Mouse (Mus musculus): ENCODE measurements around the gene Clec2d.
"Not testable (repeated sequence)": the region's sequence is repeated elsewhere in the genome, so short reads cannot be mapped to it uniquely, and the experiment has no call there.

The Clec2d gene

DNA sequence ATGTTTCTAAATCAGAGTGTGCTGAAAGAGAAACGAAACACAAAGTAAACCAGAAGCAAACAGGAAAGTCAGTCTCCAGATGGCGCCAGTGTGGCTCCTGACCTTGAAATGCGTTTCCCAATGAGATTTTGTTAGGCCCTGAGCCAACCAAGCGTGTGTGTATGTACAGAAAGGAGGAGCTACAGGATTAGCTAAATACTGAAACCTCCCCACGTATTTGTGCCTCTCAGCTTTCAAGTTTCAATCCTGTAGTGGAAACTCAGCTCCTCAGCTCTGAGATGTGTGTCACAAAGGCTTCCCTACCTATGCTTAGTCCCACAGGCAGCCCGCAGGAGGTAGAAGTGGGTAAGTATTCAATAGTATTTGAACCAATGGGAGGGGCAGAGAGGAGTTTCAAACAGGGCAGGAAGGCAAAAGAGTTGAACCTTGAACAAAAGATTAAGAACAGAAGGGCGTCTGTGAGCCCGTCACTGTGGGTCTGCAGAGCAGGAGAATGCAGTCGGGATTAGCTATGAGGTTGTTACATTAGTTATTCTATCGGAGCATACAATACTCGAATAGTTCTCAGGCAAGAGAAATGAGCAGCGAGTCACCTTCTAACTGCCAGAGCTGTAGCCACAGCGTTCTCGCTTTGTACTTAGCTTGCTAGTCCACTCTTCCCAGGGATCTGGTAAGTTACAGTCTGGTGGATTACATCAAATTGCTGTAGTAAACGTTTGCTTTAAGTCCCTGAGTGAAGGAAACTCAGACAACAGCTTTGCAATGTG is at the start of gene Clec2d:
Gene Clec2d, plus strand, starts transcription at position 213 of the 767 bp plus-strand sequence.
- peak; percentile 85 for DNase-seq (ENCODE audit: low spot score)

DNA sequence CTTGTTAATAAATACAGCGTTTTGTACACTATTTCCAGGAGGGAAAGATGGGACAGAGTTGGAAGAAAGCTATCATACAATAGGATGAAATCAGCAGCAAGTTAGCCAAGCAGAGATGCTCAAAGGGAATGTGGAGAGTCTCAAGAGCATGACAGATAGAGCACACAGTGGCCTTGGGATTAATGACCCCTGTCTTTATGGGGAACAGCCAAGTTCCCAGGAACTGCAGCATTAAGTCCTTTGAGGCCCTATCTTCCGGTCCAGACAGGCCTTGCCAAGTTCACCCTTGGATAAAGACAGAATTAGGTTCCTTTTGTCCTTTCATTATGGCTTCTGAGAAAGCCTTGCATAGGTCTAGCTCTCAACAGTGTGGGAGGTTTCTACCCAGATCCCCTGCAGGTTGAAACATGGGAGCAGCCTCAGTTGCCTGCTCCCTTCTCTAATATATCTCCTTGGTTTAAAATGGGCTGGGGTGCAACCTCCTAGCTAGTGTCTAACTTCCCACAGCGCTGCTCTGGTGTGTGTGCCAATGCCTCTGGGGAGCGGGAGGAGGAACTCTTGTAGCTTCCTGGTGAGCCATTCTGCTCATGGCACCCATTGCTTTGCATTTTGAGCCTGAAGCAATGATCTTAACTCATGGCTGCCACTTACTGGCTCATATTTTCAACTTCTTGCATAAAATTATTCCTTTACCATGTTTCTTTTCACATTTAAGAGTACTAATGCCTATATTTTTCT is 47.6 kb upstream of the Clec2d start:
- no peak for DNase-seq (ENCODE audit: low spot score)

DNA sequence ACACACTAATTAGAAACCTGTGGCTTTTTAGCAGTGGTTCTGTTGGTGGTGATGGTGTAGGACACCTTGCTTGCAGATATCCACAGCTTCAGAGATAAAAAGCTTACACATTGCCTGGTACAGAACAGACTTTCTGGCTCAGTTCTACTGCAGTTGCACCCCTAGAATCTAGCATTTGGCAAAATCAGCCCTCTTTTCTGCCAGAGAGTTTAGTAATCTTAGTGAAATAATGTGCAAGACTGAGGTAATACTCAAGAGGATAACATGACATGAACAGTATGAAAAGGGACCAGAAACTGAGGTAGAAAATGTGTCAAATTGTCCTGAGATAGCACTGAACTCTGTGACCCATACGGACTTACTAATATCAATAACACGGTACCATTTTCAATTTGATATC is 33.6 kb upstream of the Clec2d start:
- no peak for DNase-seq (ENCODE audit: low spot score)

DNA sequence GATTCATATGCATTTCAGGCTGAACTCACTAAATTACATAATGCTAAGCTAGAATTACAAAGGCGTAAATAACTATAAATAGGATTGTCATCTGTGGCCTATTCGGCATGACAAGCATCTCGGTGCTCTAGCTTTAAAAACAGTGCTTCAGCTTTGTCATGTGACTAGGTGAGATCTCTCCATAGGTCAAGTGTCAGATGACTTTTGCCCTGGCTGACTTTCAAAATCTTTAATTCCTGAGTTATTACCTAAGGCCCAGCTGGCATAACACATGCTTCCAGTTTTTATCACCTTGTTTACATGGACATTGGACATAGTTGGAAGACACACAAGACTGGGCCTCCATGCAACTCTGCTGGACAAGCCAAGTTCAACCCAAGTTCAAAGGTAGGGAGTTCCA is 20.3 kb upstream of the Clec2d start:
- no peak for DNase-seq (ENCODE audit: low spot score)

- no peak for DNase-seq (ENCODE audit: low spot score)
Observed at GRCm38 (mm10) chr6:129161136-129161535, 19.3 kb upstream of the Clec2d start.

DNA sequence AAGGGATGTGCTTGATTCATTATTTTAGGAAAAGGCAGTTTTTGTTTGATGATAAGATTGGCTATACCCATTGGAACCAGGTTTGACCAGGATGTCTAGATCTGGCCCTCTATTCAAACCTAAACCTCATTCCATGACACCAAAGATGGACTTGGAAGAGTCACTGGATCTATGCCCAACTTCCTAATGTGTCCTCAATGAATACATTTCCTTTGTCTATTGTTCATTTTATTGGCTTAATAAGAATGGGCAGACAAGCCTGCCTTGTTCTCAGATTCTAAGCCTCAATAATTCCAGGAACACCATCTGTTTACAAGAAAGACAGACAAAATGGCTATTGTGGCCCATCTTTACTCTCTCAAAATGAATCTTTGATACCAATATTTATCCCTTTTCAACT is 18.5 kb upstream of the Clec2d start:
- DNase-seq (ENCODE audit: low spot score): no peak

- DNase-seq (ENCODE audit: low spot score): no peak
Observed at GRCm38 (mm10) chr6:129162587-129163159, 17.7 kb upstream of the Clec2d start.

GRCm38 (mm10) chr6:129163606-129164005 is 16.8 kb upstream of the Clec2d start:
- DNase-seq (ENCODE audit: low spot score): no peak

GRCm38 (mm10) chr6:129170925-129171324 is 9.5 kb upstream of the Clec2d start:
- no peak for DNase-seq (ENCODE audit: low spot score)

DNA sequence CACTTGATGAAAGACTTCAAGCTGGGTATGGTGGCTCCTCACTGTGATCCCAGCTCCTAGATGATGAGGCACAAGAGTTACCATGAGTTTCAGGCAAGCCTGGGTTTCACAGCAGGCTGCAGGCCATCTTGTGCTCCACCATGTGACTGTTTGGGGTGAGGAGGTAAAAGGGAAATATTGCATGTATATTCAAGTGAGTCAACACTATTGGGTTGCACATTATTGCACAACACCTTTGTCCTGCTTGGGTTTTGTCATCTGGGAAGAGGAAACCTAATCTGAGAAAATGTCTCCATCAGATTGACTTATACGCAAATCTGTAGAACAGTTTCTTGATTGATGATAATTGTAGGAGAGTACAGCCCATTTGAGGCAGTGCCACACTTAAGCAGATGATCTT is 8.7 kb upstream of the Clec2d start:
- DNase-seq (ENCODE audit: low spot score): no peak

- no peak for DNase-seq (ENCODE audit: low spot score)
Observed at GRCm38 (mm10) chr6:129174836-129175235, 5.6 kb upstream of the Clec2d start.

GRCm38 (mm10) chr6:129175612-129176011 is 4.8 kb upstream of the Clec2d start:
- peak; percentile 29 for DNase-seq (ENCODE audit: low spot score)

DNA sequence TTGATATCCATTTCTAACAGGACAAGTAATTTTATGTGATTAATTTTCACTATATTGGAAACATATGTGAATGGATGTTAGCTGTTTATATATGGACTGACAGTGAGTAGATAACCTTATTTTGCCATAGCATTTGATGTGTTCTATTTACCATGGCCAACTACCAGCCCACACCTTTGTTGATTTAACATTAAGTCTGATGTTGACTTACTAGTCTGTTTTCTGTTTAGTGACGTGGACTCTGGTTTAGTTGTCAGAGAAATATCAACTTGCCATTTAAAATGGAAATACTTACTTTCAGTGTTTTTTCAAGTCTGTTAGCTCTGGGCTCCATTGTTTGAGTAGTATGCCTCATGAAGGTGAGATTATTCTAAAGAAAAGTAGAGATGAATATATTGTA is 3.8 kb upstream of the Clec2d start:
- DNase-seq (ENCODE audit: low spot score): no peak

DNA sequence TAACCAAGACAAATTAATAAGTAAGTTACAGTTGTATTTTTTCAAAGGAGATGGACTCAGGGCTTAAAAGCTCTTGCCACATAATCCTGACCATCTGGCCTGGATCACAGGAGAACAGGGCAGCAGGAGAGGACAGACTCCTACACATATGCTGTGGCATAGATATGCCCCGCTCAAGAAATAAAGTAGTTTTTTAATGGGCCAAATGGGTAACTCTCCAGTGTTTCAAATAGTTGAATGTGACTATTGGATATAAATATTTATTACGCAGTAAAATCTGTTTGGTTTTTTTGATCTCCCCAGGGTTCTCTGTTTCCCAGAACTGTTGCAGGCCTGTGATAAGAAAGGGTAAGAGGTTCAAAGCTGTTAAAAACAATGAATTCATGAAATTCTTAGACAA is 1.1 kb upstream of the Clec2d start:
- DNase-seq (ENCODE audit: low spot score): no peak

- not testable (repeated sequence) for DNase-seq (ENCODE audit: low spot score)
Observed at GRCm38 (mm10) chr6:129179831-129180230, 584 bp upstream of the Clec2d start.

DNA sequence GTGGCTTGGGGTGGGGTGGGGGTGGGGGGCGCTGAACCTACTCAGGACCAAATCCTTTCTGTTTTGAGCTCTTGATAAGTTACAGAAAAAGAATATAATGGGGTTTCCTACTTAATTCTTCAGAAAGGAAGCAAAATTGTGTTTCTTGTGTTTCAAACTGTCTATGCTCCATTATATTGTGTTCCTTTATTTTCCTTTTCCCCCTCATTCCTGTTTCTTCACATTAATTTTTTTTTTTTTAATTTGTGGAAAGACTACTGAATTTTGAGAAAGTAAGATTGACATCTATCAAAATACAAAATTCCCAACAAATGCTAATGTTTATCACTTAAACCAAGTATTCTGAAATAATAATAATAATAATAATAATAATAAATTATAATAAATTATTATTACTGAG is 834 bp downstream of the Clec2d start:
- DNase-seq (ENCODE audit: low spot score): no peak

GRCm38 (mm10) chr6:129181683-129182082 is 1.3 kb downstream of the Clec2d start:
- peak; percentile 43 for DNase-seq (ENCODE audit: low spot score)

DNA sequence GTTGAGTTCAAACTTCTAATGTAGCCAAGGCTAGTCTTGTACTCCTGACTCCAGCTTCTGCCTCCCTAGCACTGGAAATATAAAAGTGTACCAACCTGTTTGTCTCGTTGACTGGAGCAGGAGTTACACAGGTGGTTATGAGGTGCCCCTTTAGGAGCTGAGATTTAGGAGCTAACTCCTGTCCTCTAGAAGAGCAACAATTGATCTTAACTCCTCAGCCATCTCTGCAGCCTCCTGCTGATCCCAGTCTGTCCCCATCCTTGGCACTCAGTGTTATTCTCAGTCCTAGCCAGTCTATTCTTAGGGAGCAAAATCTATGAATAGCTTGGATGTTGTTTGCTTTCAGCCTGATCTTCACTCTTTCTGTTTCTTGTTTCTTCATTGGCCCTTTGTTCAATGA is 2.1 kb downstream of the Clec2d start:
- DNase-seq (ENCODE audit: low spot score): no peak

- DNase-seq (ENCODE audit: low spot score): not testable (repeated sequence)
Observed at GRCm38 (mm10) chr6:129184001-129184400, 3.6 kb downstream of the Clec2d start.

DNA sequence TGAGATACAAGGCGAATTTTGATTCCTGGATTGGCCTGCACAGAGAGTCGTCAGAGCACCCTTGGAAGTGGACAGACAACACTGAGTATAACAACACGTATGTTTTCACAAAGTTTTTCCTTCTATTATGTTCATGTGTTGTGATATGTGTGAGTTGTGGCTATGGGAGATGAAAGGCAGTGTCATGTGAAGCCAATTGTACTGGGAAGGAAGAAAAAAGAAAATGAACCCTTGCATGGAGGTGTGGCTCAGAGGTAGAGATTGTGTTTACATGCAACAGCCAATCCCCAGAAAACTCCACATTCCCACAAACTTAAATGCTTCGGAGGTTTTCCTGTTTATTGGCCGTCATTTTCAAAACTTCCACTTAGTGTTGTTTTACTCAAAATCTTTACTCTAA is 4.4 kb downstream of the Clec2d start:
- no peak for DNase-seq (ENCODE audit: low spot score)

- DNase-seq (ENCODE audit: low spot score): no peak
Observed at GRCm38 (mm10) chr6:129186022-129186421, 5.6 kb downstream of the Clec2d start.

- DNase-seq (ENCODE audit: low spot score): no peak
Observed at GRCm38 (mm10) chr6:129186457-129187199, 6.2 kb downstream of the Clec2d start.
